Mouse (Mus musculus) megakaryocyte, embryonic 14.5 days (primary cell): Measurements from ENCODE around the gene Cabp2.

Experiments used
- FLI1 ChIP-seq: IDR thresholded peaks from 2 replicates; pipeline ENCODE4 v1.6.1; 2012; ENCODE audit warnings: low read length, inconsistent platforms, mixed read lengths
- GATA1 ChIP-seq: IDR thresholded peaks from 3 replicates; pipeline ENCODE4 v1.6.1; 2012; ENCODE audit warnings: mixed read lengths, low read length, inconsistent platforms, borderline replicate concordance

GRCm38 (mm10) chr19:4092750-4093149 is 11.4 kb downstream of the Cabp2 start:
- TF ChIP-seq GATA1 (no peak), FLI1 (no peak)
